Mouse (Mus musculus) erythroid progenitor cell, adult 5-6 weeks (primary cell): ENCODE data around the gene Exosc10. TPM values are rescaled to one million over a fixed set of nuclear protein-coding genes. Genes with fewer than 3 reads are reported as not detected.

ENCODE experiments used
- ATAC-seq: replicated peaks from 2 replicates; pipeline ENCODE4 v1.8.0; 2016; ENCODE audit warnings: moderate number of reproducible peaks, mild to moderate bottlenecking, moderate TSS enrichment, inconsistent platforms; ENCODE audit not compliant: poor library complexity, low FRiP score, severe bottlenecking
- total RNA-seq, 2 experiments: library from RNA; stranded (forward) in 1 of 2; stranded (reverse) in 1 of 2; fragments of 150-400 nt in 1 of 2; fragments of 186-747, 209-891 nt in 1 of 2; gene quantifications; 2 replicates each; pipeline versions ENCODE4 v1.2.3 to v1.2.4; 2015 to 2017; ENCODE audit warnings: low replicate concordance in 2 of 2

Exosc10 gene
- total RNA-seq, 2 experiments from 2014 or later, result 20.1 to 31.9 TPM

GRCm38 (mm10) chr4:148603376-148604139, 45.3 kb downstream of the Exosc10 start:
- no peak for ATAC-seq

- no peak for ATAC-seq
Observed at GRCm38 (mm10) chr4:148604141-148604540, 45.9 kb downstream of the Exosc10 start.

GRCm38 (mm10) chr4:148604541-148605165, 46.4 kb downstream of the Exosc10 start:
- peak; percentile 78 for ATAC-seq

GRCm38 (mm10) chr4:148607758-148608157, 49.5 kb downstream of the Exosc10 start:
- ATAC-seq, result no peak

- no peak for ATAC-seq
Observed at GRCm38 (mm10) chr4:148609805-148610204, 51.6 kb downstream of the Exosc10 start.

GRCm38 (mm10) chr4:148610631-148611364, 52.6 kb downstream of the Exosc10 start:
- ATAC-seq, result no peak

- no peak for ATAC-seq
Observed at GRCm38 (mm10) chr4:148612557-148612956, 54.3 kb downstream of the Exosc10 start.

GRCm38 (mm10) chr4:148613738-148614137, 55.5 kb downstream of the Exosc10 start:
- no peak for ATAC-seq

- ATAC-seq, result no peak
Observed at GRCm38 (mm10) chr4:148619805-148620204, 61.6 kb downstream of the Exosc10 start.

- no peak for ATAC-seq
Observed at GRCm38 (mm10) chr4:148620718-148621117, 62.5 kb downstream of the Exosc10 start.

- ATAC-seq, result no peak
Observed at GRCm38 (mm10) chr4:148622485-148622884, 64.3 kb downstream of the Exosc10 start.

GRCm38 (mm10) chr4:148623609-148624008, 65.4 kb downstream of the Exosc10 start:
- ATAC-seq, result no peak

GRCm38 (mm10) chr4:148625010-148625409, 66.8 kb downstream of the Exosc10 start:
- ATAC-seq, result no peak

GRCm38 (mm10) chr4:148625756-148626622, 67.8 kb downstream of the Exosc10 start:
- peak; percentile 71 for ATAC-seq

GRCm38 (mm10) chr4:148626623-148627185, 68.5 kb downstream of the Exosc10 start, which contains the start of gene Tardbp:
Gene Tardbp, minus strand, starts transcription at chr4:148627019.
- ATAC-seq, result peak; percentile 96

GRCm38 (mm10) chr4:148627246-148627645, 69.0 kb downstream of the Exosc10 start:
- peak; percentile 3; the same call in 1 of the 2 replicates for ATAC-seq
